ENCODE assay signal across 19 mouse cellular contexts in the genomic region with DNA sequence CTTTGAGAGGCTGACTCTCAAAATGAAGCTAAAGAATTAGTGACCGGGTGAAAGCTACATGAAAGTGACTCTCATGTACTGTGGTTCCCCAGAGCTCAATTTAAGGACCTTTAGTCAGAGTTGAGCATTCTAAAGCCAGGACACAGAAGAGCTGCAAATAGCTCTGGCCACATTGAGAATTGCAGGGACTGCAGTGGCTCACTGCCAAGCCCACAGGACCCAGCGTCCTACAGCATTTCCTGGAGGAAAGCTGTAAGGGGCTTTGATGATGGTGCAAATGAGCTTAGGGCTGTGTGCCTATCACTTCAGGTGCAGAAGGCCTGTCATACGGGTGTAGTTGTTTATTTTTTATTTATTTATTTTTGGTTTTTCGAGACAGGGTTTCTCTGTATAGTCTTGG. TPM values are rescaled to one million over a fixed set of nuclear protein-coding genes. Genes with fewer than 3 reads are reported as not detected.
DNase-seq lines count a peak whose midpoint lies in the region; ATAC-seq lines count a peak whose summit lies in the region.
"Had no signal": no experiment of that assay in that cellular context is flagged by ENCODE, and none has a peak within 500 bp of the region (broad histone marks: within the 10 kb centered on the region; RNA-seq: fewer than 3 reads in every experiment).

No protein-coding gene starts in this region.

- DNase-seq in cerebellum, postnatal 10 days: peak; percentile 59 to 66
- no peak for DNase-seq in cerebellum, adult 18-20 months
- peak; percentile 59 to 66 for DNase-seq in kidney, postnatal 4 days
- no peak for DNase-seq in kidney, adult 11 months
- DNase-seq in heart, postnatal 4 days: peak; percentile 71
- no peak for DNase-seq in cerebellum, adult 11 months
- DNase-seq: cerebellum, adult 11-12 months; lung, postnatal 36 days; right cerebral cortex, adult 18-20 months had no signal

- H3K27me3 ChIP-seq in heart, embryonic 16.5 days (ENCODE audit: control insufficient read depth, insufficient read depth, low read length): no peaks in the 10 kb centered on the region
- H3K27me3 ChIP-seq in heart, embryonic 12.5 days (replicated peaks): no peaks in the 10 kb centered on the region
- H3K27me3 ChIP-seq: CH12.LX; limb, embryonic 12.5 days; stomach, embryonic 15.5 days had no signal

- H3K4me1 ChIP-seq in heart, embryonic 16.5 days (ENCODE audit: control insufficient read depth, insufficient read depth, low read length): peaks cover 37% of the 10 kb centered on the region
- peaks cover 44% of the 10 kb centered on the region for H3K4me1 ChIP-seq in heart, embryonic 12.5 days (replicated peaks)

- H3K9me3 ChIP-seq in heart, embryonic 16.5 days (replicated peaks; ENCODE audit: control insufficient read depth, low read length): no peaks in the 10 kb centered on the region
- H3K9me3 ChIP-seq in heart, embryonic 12.5 days (replicated peaks): no peaks in the 10 kb centered on the region
- H3K9me3 ChIP-seq: forebrain, embryonic 10.5 days; limb, embryonic 12.5 days; stomach, embryonic 15.5 days had no signal

- peaks cover 22% of the 10 kb centered on the region for H3K36me3 ChIP-seq in heart, embryonic 16.5 days (ENCODE audit: control insufficient read depth, insufficient read depth)
- H3K36me3 ChIP-seq in heart, embryonic 12.5 days: peaks cover 33% of the 10 kb centered on the region

- H3K4me3 ChIP-seq in heart, embryonic 16.5 days (ENCODE audit: low read length): no peak overlapping the region
- no peak overlapping the region for H3K4me3 ChIP-seq in heart, embryonic 12.5 days
- H3K4me3 ChIP-seq: forebrain, embryonic 10.5 days; limb, embryonic 12.5 days; myocyte; stomach, embryonic 15.5 days had no signal

- H3K27ac ChIP-seq in heart, embryonic 16.5 days (ENCODE audit: low read length): peak overlapping the region; percentile 37; the same call in 1 of the 2 replicates
- no peak overlapping the region for H3K27ac ChIP-seq in heart, embryonic 12.5 days (ENCODE audit: poor library complexity, severe bottlenecking)
- H3K27ac ChIP-seq: forebrain, embryonic 10.5 days; limb, embryonic 12.5 days; liver, embryonic 14.5 days; stomach, embryonic 15.5 days had no signal

- ATAC-seq in heart, embryonic 16.5 days (replicated peaks; ENCODE audit: extremely low read depth, insufficient read depth, low FRiP score): no peak
- no peak for ATAC-seq in heart, embryonic 12.5 days (ENCODE audit: insufficient number of reproducible peaks, low FRiP score)
- ATAC-seq: hindbrain, embryonic 16.5 days had no signal

- WGBS in heart, embryonic 16.5 days: 57% methylated on average over 4 of the region's 4 CpGs
- WGBS in heart, embryonic 12.5 days: 75% methylated on average over 4 of the region's 4 CpGs

- H3K4me2 ChIP-seq in heart, embryonic 16.5 days (ENCODE audit: low read depth, low read length): no peak overlapping the region
- H3K4me2 ChIP-seq in heart, embryonic 12.5 days: no peak overlapping the region
- H3K4me2 ChIP-seq: limb, embryonic 12.5 days; midbrain, embryonic 11.5 days; stomach, embryonic 15.5 days had no signal

- no peak overlapping the region for H3K9ac ChIP-seq in heart, embryonic 16.5 days (ENCODE audit: low read length)
- H3K9ac ChIP-seq in heart, embryonic 12.5 days: no peak overlapping the region
- H3K9ac ChIP-seq: limb, embryonic 12.5 days; liver, embryonic 14.5 days; stomach, embryonic 15.5 days had no signal

RNA-seq across cellular contexts. Expression of gene Bag5, which starts 4.9 kb away (rescaled TPM):
- polyA plus RNA-seq in heart, embryonic 16.5 days (2015; fragmentation: Nextera tagmentation; extraction: Ambion mirVana): 40.9 and 42.9 TPM in 2 replicates
- 40.2 and 41.3 TPM in 2 replicates for polyA plus RNA-seq in heart, embryonic 12.5 days (2016; fragmentation: Nextera tagmentation; extraction: Ambion mirVana)
- 10 to 100 TPM; 29.3 to 32.6 TPM for total RNA-seq in heart, postnatal 4 days (2021)

RNA-seq across cellular contexts. Expression of gene Apopt1, which starts 4.9 kb away (rescaled TPM):
- polyA plus RNA-seq in heart, embryonic 16.5 days (2015; fragmentation: Nextera tagmentation; extraction: Ambion mirVana): 40.2 and 43.9 TPM in 2 replicates
- 46.6 and 48.8 TPM in 2 replicates for polyA plus RNA-seq in heart, embryonic 12.5 days (2016; fragmentation: Nextera tagmentation; extraction: Ambion mirVana)
- 10 to 100 TPM; 40.0 to 42.1 TPM for total RNA-seq in heart, postnatal 4 days (2021)

RNA-seq across cellular contexts. Expression of gene Trmt61a, which starts 30.3 kb away (rescaled TPM):
- 7.7 and 8.5 TPM in 2 replicates for polyA plus RNA-seq in heart, embryonic 16.5 days (2015; fragmentation: Nextera tagmentation; extraction: Ambion mirVana)
- polyA plus RNA-seq in heart, embryonic 12.5 days (2016; fragmentation: Nextera tagmentation; extraction: Ambion mirVana): 8.8 and 10.2 TPM in 2 replicates
- total RNA-seq in heart, postnatal 4 days (2021): 1 to 10 TPM; 9.4 to 9.8 TPM

RNA-seq across cellular contexts. Expression of gene Ckb, which starts 36.0 kb away (rescaled TPM):
- polyA plus RNA-seq in heart, embryonic 16.5 days (2015; fragmentation: Nextera tagmentation; extraction: Ambion mirVana): 388 and 414 TPM in 2 replicates
- 363 and 373 TPM in 2 replicates for polyA plus RNA-seq in heart, embryonic 12.5 days (2016; fragmentation: Nextera tagmentation; extraction: Ambion mirVana)
- total RNA-seq in heart, postnatal 4 days (2021): 100 to 1,000 TPM; 165 to 181 TPM

RNA-seq across cellular contexts. Expression of gene Klc1, which starts 50.5 kb away (rescaled TPM):
- 125 and 134 TPM in 2 replicates for polyA plus RNA-seq in heart, embryonic 16.5 days (2015; fragmentation: Nextera tagmentation; extraction: Ambion mirVana)
- polyA plus RNA-seq in heart, embryonic 12.5 days (2016; fragmentation: Nextera tagmentation; extraction: Ambion mirVana): 113 and 117 TPM in 2 replicates
- total RNA-seq in heart, postnatal 4 days (2021): 100 to 1,000 TPM; 159 to 169 TPM

Comparison
In these comparisons a context has a peak if more than half of its experiments do, and no peak if none do; other contexts are left out.
1. DNase-seq: peak in cerebellum, postnatal 10 days (2 of 2), kidney, postnatal 4 days (2 of 2) and heart, postnatal 4 days (single experiment); none in cerebellum, adult 18-20 months (0 of 2), kidney, adult 11 months (single experiment) and cerebellum, adult 11 months (single experiment).